Mouse (Mus musculus): ENCODE results near the gene Add2. TPM values are rescaled to one million over a fixed set of nuclear protein-coding genes. Genes with fewer than 3 reads are reported as not detected.

Add2 gene
- total RNA-seq, 2 experiments from 2014 or later: 197 to 202 TPM

DNA sequence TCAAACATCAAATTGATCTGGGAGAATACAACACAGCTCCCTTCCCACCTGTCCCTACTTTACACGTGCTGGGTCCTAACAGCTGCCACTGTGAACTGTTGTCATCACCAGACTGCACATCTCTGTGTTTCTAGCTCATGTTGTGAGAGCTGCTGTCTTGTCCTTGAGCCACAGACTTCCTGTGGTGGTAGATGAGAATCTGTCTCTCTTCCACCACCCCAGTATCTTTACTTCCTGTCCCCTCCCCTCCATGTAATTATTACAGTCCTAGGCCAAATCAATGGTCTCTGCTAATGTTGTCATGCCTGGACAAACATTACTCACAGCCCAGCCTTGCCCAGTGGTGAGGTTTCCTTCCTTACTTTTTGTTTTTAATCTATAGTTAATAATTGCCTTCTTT is 105.4 kb downstream of the Add2 start:
- DNase-seq (ENCODE audit: low spot score in 2 of 2): no peak

- DNase-seq (ENCODE audit: low spot score in 2 of 2): no peak
Measured at GRCm38 (mm10) chr6:86136206-86136605, 107.7 kb downstream of the Add2 start.

GRCm38 (mm10) chr6:86141284-86141683 is 112.8 kb downstream of the Add2 start:
- no peak for DNase-seq (ENCODE audit: low spot score in 2 of 2)

DNA sequence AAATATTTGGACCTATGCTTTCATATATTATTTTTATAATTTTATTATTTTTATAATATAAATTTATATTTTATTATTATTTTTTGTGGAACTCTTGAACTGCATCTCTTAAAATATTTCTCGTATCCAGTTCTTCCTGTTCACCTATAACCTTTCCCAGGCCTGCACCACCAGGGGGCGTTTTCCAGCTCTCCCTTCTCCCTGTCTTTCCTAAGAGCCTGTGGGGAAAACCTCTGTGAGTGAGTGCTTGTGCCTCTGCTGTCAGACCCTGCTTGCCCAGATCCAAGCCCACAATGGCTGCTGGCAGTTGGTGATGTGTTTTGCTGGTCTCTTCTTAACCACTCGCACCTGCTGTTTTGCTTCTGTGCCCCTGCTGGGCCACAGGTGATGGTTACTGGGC is 113.3 kb downstream of the Add2 start:
- DNase-seq (ENCODE audit: low spot score in 2 of 2): peak; percentile 73 to 79

GRCm38 (mm10) chr6:86144986-86145385 is 116.5 kb downstream of the Add2 start:
- DNase-seq (ENCODE audit: low spot score in 2 of 2): no peak

DNA sequence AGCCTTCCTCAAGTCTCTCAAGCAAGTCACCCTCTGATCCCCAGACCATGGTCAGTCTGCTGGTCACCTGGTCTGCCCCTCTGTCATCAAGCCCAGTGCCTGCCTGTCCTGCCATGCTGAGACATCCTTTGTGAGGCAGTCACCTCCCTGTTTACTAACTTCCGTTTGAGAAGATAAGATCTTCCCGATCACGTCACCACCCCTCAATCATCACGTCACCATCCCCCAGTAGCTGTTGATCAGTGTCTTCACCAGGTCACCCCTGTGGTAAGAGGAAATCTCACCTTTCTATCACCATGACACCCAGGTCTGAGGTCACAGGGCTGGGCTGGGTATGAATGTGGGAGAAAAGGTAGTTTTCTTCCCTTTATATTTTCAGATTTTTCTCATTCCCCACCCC is 120.0 kb downstream of the Add2 start:
- no peak for DNase-seq (ENCODE audit: low spot score in 2 of 2)

GRCm38 (mm10) chr6:86149001-86149400 is 120.5 kb downstream of the Add2 start:
- DNase-seq (ENCODE audit: low spot score in 2 of 2): no peak

DNA sequence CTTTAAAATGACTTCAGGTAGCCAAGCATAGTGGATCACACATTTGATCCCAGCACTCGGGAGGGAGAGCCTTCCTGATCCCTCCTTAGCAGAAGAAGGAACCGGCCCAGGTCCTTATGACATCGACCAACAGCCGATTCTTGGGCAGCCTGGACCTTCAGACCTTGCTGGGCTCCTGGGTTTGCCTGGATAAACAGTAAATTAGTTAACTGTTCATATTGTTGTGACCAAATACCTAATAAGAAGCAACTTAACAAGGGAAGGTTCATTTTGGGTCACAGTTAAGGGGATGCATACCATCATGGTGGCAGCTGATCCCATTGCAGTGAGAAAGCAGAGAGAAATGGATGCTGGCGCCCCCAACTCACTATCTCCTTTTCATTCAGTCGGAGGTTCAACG is 124.2 kb downstream of the Add2 start:
- no peak for DNase-seq (ENCODE audit: low spot score in 2 of 2)

DNA sequence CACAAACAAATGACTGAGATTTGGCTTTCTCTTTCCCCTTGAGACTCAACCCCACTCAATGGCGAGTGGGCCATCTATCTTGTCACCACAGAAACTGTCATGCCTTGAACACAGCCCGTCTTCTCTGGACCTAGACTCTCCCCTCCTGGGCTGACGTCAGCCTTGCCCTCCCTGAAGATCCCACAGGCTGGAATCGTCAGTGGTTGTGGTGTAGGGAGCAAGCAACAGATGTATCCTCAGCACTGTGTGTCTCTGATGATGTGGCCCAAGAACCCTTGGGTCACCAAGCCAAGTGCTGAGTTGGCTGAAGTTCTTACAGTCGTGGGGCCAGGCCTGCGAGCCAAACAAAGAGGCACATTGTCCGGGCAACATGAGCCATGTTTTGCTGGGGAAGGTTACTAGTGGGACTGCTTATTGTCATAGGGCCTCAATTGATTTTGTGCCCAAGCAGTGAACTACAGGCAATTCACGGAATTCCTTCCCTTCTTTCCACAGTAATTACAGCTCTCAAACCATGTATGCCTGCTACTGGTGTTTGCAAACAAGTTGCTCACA is 125.0 kb downstream of the Add2 start:
- peak in 1 of 2 experiments; percentile 16 for DNase-seq (ENCODE audit: low spot score in 2 of 2)

DNA sequence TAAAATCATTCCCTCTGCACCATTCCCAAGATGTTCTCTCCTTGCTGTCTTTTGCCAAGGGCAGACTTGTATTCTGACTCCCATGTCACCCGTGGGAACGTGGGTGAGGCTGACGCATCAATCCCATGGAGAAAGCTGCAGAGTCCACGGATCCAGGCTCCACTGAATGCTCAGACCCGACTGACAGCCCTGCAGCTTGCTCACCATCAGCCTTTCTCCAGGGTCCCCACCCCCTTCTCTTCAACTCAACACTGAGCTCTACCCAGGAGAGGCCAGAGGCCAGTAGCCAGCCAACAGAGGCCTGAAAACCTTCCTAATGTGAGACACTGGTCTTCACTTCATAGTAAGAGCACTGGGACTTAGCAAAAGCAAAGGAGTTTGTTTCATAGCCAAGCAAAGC is 125.5 kb downstream of the Add2 start:
- DNase-seq (ENCODE audit: low spot score in 2 of 2): no peak

GRCm38 (mm10) chr6:86154481-86154880 is 126.0 kb downstream of the Add2 start:
- DNase-seq (ENCODE audit: low spot score in 2 of 2): no peak

GRCm38 (mm10) chr6:86157253-86158234 is 129.1 kb downstream of the Add2 start:
- peak; percentile 28 to 36 for DNase-seq (ENCODE audit: low spot score in 2 of 2)

- no peak for DNase-seq (ENCODE audit: low spot score in 2 of 2)
Measured at GRCm38 (mm10) chr6:86160878-86161277, 132.4 kb downstream of the Add2 start.

- no peak for DNase-seq (ENCODE audit: low spot score in 2 of 2)
Measured at GRCm38 (mm10) chr6:86161586-86161985, 133.1 kb downstream of the Add2 start.

DNA sequence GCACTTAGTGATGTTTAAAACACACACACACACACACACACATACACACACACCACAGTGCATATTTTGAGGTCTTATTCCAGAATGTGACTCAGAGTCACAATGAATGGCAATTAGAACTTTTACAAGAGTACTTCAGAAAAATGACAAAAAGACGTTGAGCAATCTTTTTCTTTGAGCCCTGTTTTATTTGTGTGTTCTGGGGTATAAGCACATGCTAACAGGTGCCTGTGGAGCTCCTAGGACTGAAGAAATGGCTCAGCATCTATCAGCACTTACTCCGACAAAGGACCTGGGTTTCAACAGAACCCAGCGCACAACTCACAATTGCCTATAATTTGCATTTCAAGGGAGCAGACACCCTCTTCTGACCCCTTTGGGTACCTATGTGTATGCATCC is 135.5 kb downstream of the Add2 start:
- no peak for DNase-seq (ENCODE audit: low spot score in 2 of 2)

GRCm38 (mm10) chr6:86166426-86166825 is 137.9 kb downstream of the Add2 start:
- DNase-seq (ENCODE audit: low spot score in 2 of 2): no peak

- DNase-seq (ENCODE audit: low spot score in 2 of 2): no peak
Measured at GRCm38 (mm10) chr6:86167851-86168250, 139.4 kb downstream of the Add2 start.

DNA sequence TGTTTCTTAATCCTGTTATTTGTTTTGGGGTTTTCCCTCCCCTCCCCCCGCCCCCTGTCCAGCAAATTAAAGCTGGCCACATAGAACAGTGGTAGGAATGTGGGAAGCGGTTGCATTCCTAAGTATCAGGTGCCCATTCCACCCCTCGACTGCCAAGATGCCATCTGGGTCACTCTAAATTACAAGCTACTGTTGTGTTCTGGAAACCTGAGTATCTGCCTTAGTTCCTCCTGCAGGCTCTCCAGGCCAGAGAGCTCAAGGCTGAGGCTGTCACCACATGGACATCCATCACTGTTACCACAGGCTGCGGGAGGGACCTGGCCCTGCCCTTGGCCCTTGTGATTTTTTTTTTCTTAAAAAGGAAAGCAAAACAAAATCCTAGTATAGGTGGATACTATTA is 140.7 kb downstream of the Add2 start:
- DNase-seq (ENCODE audit: low spot score in 2 of 2): no peak

All from layer of hippocampus, postnatal 10 days (tissue).